Mouse (Mus musculus) adrenal gland (tissue): Measurements from ENCODE around the gene Spata31d1b.

Experiments used
- intact Hi-C: fragments of 180-260 bp; cut with DNase I; formaldehyde crosslinking; loops from one replicate; pipeline ENCODE4 v1.15.1; 2025

Gene Spata31d1b

DNA sequence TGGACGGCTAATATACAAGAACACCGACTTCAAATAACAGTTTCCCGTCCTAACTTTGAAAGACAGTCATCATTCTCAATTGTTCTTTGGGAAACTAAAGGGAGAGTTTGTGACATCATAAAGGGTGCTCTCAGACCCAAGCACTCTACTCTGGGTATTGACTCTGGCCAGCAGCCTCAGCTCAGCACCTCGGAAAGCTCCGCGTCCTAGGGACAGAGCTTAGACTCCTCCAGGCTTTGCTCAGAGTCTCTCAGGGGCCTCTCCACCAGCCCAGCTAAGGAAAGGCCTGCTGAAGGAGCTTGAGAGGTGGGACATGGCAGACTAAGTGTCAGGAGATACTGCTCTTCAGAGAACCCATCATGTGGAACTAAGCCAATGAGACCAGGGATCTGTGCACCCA, 34.1 kb downstream of the Spata31d1b start:
- intact Hi-C loops = no loop called here

DNA sequence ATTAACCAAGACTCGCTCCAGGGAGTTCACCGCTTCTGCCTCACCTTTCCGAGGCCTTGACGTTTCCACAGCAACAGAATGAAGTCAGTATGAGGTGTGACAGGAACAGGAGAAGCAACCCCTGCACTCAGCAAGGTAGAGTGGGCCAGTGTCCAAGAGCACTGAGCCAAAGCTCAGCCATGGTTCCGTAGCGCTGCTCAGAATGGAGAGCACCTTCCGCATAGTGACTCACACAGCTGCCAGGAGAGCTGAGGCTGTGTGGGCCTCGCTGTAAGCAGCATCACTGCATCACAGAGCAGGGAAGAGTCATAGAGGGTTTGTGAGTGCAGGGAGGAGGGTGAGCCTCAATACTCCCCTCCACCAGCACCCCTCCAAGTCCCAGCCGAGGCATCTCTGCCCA, 34.6 kb downstream of the Spata31d1b start, which contains the start of gene 1700014D04Rik:
Gene 1700014D04Rik, minus strand, starts transcription at position 42 of the 400 bp plus-strand sequence.
- intact Hi-C loops = no loop called here

DNA sequence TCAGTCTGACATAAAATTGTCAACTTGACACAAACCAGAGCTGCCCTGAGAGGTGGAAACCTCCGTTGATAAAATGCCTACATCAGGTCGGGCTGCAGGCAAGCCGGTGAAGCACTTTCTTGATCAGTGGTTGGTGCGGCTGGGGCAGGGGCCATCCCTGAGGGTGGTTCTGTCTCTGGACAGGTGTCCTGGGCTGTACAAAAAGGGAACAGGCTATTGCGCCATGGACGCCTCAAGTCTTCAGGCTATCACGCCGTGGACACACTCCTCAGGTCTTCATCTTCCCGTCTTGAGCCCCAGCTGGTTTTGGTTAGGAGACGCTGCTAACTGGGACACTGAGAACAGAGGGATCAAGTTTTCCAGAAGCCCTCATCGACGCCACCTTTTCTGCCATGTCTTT, 38.2 kb downstream of the Spata31d1b start:
- intact Hi-C loops = no loop called here

DNA sequence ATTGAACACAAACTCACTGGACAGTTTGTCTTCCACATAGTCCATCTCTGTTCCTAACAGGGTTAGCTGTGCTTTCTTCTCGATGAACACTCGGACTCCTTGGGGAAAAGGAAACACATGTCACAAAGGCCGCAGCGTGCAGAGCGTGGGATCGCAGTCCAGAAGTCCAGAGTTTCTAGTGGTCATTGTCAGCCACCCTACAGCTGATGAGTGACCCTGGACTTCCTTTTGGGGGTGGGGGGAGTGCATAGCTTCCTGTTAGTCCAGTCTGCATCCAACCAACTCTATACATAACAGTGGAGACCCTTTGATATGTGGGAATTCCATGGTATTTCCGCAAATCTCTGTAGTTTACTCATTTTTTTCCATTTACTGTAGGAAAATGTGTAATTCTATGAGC, 44.8 kb downstream of the Spata31d1b start:
- intact Hi-C loops = no loop called here

DNA sequence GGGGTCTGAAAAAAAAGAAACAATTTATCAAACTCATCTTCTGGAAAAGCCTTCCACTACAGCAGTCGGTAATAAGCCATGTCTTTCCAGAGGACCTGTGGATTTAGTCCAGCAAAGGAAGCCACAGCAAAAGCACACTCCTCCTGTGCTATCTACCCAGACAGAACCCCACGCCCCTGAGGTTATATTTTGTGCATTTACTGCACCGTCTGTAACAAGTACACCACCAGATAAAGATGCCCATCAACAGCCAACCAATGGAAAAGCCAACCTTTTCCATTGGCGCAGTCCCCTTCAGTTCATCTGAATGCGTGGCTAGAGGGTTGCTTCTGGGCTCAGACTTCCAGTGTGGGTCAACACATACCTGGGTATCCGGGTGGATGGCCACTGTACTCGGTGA, 50.7 kb downstream of the Spata31d1b start:
- intact Hi-C loops = no loop called here

DNA sequence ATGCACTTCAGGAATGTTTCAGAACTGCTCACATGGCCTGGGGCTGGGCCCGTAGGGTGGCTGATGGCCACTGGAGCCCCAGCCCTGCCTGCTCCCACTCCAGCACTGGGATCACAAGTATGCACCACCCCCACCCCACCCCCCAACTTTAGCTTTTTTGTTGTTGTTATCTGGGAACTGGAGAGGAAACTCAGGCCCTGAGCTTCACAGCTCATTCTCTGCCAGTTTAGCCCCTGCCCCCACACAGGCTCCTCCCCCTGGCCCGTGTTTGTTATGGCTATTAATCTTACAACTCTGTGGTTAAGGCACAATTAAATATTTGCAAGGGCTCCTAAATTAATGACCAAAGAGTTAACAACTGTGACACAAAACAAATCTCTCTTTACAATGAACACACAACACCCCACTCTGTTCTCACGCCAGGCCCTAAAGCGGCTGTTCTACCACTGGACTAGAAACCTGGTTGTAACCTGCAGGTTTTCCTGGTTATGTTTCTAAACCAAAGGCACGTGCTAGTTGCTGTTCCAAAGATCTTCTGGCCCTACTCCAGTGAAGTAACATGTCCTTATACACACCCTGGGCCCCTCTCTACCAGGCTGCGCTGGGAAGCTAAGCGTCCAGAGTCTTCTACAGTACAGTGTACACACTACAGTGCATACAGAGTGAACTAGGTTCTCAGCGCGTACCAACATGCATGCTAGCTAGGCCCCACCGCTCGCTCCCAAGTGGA, 54.9 kb downstream of the Spata31d1b start:
- intact Hi-C loops = loop anchor here (5.0 kb wide), 1 partner anchor 180 kb away; the partner anchor contains the start of genes Agtpbp1 and Naa35

DNA sequence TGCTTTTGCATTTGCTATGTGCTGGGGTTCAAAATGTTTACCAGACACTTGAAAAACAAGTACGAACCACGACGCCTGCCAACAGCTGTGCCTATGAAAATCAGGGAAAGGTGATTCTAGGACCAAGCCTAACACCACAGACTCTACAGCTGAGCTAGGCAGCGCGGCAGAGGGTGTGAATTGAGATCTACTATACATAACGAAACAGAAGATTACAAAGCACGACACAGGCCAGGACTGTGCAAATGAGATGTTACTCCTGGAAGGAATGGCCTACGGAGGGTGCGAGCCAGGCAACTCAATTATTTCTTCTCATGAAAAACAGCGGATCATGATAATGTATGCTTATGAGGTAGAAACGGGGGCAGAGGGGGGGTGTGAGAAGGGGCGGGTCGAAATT, 56.4 kb downstream of the Spata31d1b start:
- intact Hi-C loops = loop anchor here (5.0 kb wide), 1 partner anchor 181 kb away; the partner anchor contains the start of genes Agtpbp1 and Naa35
